Mouse (Mus musculus) limb, embryonic 15.5 days (tissue): ENCODE results near the gene Sirpa. TPM values are rescaled to one million over a fixed set of nuclear protein-coding genes. Genes with fewer than 3 reads are reported as not detected.
A peak's percentile ranks its signal among the peaks of the same experiment; 100 is the strongest.

Experiments used
- ATAC-seq: fragments of 200-750 bp; cut with Nextera tagmentation; 2 replicates; pipeline ENCODE4 v1.8.0; 2017; ENCODE audit warnings: low read depth, moderate TSS enrichment; ENCODE audit not compliant: insufficient number of reproducible peaks, low FRiP score, low TSS enrichment
- H3K27ac ChIP-seq: fragments of 300-500 bp; sonication (generic); 2 replicates; pipeline ENCODE4 v1.5.1; 2015; ENCODE audit warnings: moderate library complexity, mild to moderate bottlenecking, inconsistent platforms
- H3K27me3 ChIP-seq: fragments of 300-500 bp; sonication (generic); 2 replicates; pipeline ENCODE4 v1.6.1; 2015; ENCODE audit warnings: inconsistent platforms
- H3K36me3 ChIP-seq: fragments of 300-500 bp; sonication (generic); 2 replicates; pipeline ENCODE4 v1.6.1; 2015; ENCODE audit warnings: inconsistent platforms
- H3K4me1 ChIP-seq: fragments of 300-500 bp; sonication (generic); 2 replicates; pipeline ENCODE4 v1.6.1; 2015; ENCODE audit warnings: inconsistent platforms
- H3K4me2 ChIP-seq: fragments of 300-500 bp; sonication (generic); 2 replicates; pipeline ENCODE4 v1.6.1; 2015; ENCODE audit warnings: mild to moderate bottlenecking, inconsistent platforms
- H3K4me3 ChIP-seq: fragments of 300-500 bp; sonication (generic); 2 replicates; pipeline ENCODE4 v1.5.1; 2015; ENCODE audit warnings: mild to moderate bottlenecking, inconsistent platforms
- H3K9ac ChIP-seq: fragments of 300-500 bp; sonication (generic); 2 replicates; pipeline ENCODE4 v1.6.1; 2015; ENCODE audit warnings: inconsistent platforms
- H3K9me3 ChIP-seq: fragments of 300-500 bp; sonication (generic); 2 replicates; pipeline ENCODE4 v1.6.1; 2016; ENCODE audit warnings: inconsistent platforms
- WGBS: fragments of 180-500 bp; shearing (Covaris S2); methylation state at CpG from one replicate; pipeline ENCODE4 v1.1.7; 2015; 5-methylcytosine and 5-hydroxymethylcytosine counted together
- polyA plus RNA-seq: library from polyadenylated mRNA; unstranded; fragments of >200 nt; fragmentation: Nextera tagmentation; extraction: Ambion mirVana; gene quantifications from 2 replicates; pipeline ENCODE4 v1.2.1, GENCODE M21; 2015

The Sirpa gene
- polyA plus RNA-seq, 1 experiment from 2014 or later: 28.5 TPM

- Histone ChIP-seq H3K4me3 (no peak overlapping the region), H3K4me1 (peaks cover 20% of the 10 kb centered on the region), H3K36me3 (peaks cover 15% of the 10 kb centered on the region), H3K9me3 (no peaks in the 10 kb centered on the region), H3K4me2 (no peak overlapping the region), H3K27ac (peak overlapping the region; percentile 17; the same call in 1 of the 2 replicates), H3K27me3 (no peaks in the 10 kb centered on the region), H3K9ac (no peak overlapping the region)
- WGBS: 87% methylated on average over 6 of the region's 6 CpGs
- no peak for ATAC-seq
These were observed 36.0 kb downstream of the Sirpa start for GRCm38 (mm10) chr2:129628456-129629185.

DNA sequence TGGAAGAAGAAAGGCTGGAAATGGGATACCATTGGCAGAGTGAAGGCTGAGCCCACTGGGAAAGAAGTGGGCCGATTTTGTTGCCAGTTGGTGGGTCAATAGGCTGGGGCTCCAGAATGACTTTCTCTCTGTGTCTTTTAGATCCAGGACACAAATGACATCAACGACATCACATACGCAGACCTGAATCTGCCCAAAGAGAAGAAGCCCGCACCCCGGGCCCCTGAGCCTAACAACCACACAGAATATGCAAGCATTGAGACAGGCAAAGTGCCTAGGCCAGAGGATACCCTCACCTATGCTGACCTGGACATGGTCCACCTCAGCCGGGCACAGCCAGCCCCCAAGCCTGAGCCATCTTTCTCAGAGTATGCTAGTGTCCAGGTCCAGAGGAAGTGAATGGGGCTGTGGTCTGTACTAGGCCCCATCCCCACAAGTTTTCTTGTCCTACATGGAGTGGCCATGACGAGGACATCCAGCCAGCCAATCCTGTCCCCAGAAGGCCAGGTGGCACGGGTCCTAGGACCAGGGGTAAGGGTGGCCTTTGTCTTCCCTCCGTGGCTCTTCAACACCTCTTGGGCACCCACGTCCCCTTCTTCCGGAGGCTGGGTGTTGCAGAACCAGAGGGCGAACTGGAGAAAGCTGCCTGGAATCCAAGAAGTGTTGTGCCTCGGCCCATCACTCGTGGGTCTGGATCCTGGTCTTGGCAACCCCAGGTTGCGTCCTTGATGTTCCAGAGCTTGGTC, 37.3 kb downstream of the Sirpa start:
- no peak overlapping the region for H3K9ac ChIP-seq
- no peak for ATAC-seq

DNA sequence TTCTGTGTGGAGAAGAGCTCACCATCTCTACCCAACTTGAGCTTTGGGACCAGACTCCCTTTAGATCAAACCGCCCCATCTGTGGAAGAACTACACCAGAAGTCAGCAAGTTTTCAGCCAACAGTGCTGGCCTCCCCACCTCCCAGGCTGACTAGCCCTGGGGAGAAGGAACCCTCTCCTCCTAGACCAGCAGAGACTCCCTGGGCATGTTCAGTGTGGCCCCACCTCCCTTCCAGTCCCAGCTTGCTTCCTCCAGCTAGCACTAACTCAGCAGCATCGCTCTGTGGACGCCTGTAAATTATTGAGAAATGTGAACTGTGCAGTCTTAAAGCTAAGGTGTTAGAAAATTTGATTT, 37.9 kb downstream of the Sirpa start:
- Histone ChIP-seq H3K27ac (no peak overlapping the region), H3K36me3 (peaks cover 15% of the 10 kb centered on the region), H3K27me3 (no peaks in the 10 kb centered on the region), H3K4me2 (no peak overlapping the region), H3K9ac (no peak overlapping the region), H3K9me3 (no peaks in the 10 kb centered on the region), H3K4me1 (peaks cover 17% of the 10 kb centered on the region), H3K4me3 (no peak overlapping the region)
- WGBS: 77% methylated on average over 3 of the region's 3 CpGs
- no peak for ATAC-seq

More for the DNA sequence above, 37.3 kb downstream of the Sirpa start:
- Histone ChIP-seq H3K27ac (no peak overlapping the region), H3K4me1 (peaks cover 18% of the 10 kb centered on the region), H3K4me3 (no peak overlapping the region), H3K27me3 (no peaks in the 10 kb centered on the region), H3K4me2 (no peak overlapping the region), H3K9me3 (no peaks in the 10 kb centered on the region), H3K36me3 (peaks cover 15% of the 10 kb centered on the region)
- WGBS: 93% methylated on average over 15 of the region's 15 CpGs

- ATAC-seq: no peak
- Histone ChIP-seq H3K4me1 (peaks cover 17% of the 10 kb centered on the region), H3K36me3 (peaks cover 15% of the 10 kb centered on the region), H3K4me3 (no peak overlapping the region), H3K27me3 (no peaks in the 10 kb centered on the region), H3K9me3 (no peaks in the 10 kb centered on the region), H3K27ac (no peak overlapping the region), H3K9ac (no peak overlapping the region), H3K4me2 (no peak overlapping the region)
- WGBS: 76% methylated on average over 7 of the region's 7 CpGs
These were observed 38.5 kb downstream of the Sirpa start for GRCm38 (mm10) chr2:129630978-129631660.

DNA sequence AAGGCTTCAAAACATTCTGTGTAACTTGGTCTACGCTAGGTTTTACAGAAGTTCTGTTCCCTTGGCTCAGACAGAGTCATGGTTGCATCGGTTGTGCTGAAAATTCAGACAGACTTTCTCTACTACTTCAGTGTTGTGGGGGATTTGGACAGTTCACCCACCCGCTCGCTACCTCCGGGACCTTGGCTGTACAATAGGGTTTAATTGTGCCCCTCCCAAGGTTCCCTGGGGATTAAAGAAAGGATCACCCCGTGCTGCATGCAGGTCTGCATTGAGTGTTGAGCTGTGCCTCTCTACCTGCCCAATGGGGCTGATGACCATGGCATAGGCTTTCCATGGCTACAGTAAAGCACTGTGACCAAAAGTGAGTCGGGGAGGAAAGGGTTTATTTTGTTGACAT, 39.7 kb downstream of the Sirpa start:
- 88% methylated on average over 7 of the region's 7 CpGs for WGBS
- Histone ChIP-seq H3K27me3 (no peaks in the 10 kb centered on the region), H3K36me3 (peaks cover 15% of the 10 kb centered on the region), H3K27ac (no peak overlapping the region), H3K4me3 (no peak overlapping the region), H3K9me3 (no peaks in the 10 kb centered on the region), H3K9ac (no peak overlapping the region), H3K4me1 (peaks cover 17% of the 10 kb centered on the region), H3K4me2 (no peak overlapping the region)
- no peak for ATAC-seq

GRCm38 (mm10) chr2:129633077-129633732, 40.6 kb downstream of the Sirpa start:
- peak; percentile 77; the same call in 1 of the 2 replicates for ATAC-seq

GRCm38 (mm10) chr2:129633982-129634381, 41.3 kb downstream of the Sirpa start:
- H3K9ac ChIP-seq: no peak overlapping the region
- no peak for ATAC-seq
- H3K4me2 ChIP-seq: no peak overlapping the region
- 68% methylated on average over 3 of the region's 3 CpGs for WGBS
- H3K36me3 ChIP-seq: peaks cover 15% of the 10 kb centered on the region
- H3K9me3 ChIP-seq: no peaks in the 10 kb centered on the region
- H3K27me3 ChIP-seq: no peaks in the 10 kb centered on the region
- H3K27ac ChIP-seq: peak overlapping the region; percentile 71; the same call in 1 of the 2 replicates
- H3K4me3 ChIP-seq: no peak overlapping the region
- H3K4me1 ChIP-seq: peaks cover 17% of the 10 kb centered on the region

More at GRCm38 (mm10) chr2:129633077-129633732, 40.6 kb downstream of the Sirpa start:
- Histone ChIP-seq H3K36me3 (peaks cover 15% of the 10 kb centered on the region), H3K27ac (peak overlapping the region; percentile 57), H3K4me2 (no peak overlapping the region), H3K4me1 (peaks cover 17% of the 10 kb centered on the region), H3K9ac (no peak overlapping the region), H3K4me3 (no peak overlapping the region), H3K27me3 (no peaks in the 10 kb centered on the region), H3K9me3 (no peaks in the 10 kb centered on the region)
- WGBS: 39% methylated on average over 9 of the region's 9 CpGs

DNA sequence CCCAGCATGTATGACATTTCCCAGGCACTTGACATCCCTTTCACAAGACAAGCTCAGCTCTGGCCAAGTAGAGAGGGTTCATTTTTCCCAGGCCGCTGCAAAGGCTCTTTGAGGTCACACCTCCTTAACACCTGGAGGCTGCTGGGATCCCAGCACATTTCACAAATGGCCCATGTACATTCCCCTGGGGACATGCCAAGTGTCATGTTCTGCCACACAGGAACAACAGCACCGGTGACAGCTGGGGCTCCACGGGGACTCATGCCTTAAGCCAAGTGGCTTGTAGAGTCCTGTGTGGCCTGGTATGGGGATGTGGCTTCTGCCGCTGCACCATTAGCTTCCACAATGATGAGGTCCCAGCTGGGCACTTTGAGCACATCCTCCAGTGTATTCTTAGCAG, 60.0 kb downstream of the Sirpa start:
- Histone ChIP-seq H3K36me3 (no peaks in the 10 kb centered on the region), H3K4me3 (no peak overlapping the region), H3K27ac (no peak overlapping the region), H3K4me2 (no peak overlapping the region), H3K4me1 (no peaks in the 10 kb centered on the region), H3K9ac (no peak overlapping the region), H3K27me3 (no peaks in the 10 kb centered on the region), H3K9me3 (no peaks in the 10 kb centered on the region)
- 38% methylated on average over 4 of the region's 4 CpGs for WGBS
- ATAC-seq: no peak

DNA sequence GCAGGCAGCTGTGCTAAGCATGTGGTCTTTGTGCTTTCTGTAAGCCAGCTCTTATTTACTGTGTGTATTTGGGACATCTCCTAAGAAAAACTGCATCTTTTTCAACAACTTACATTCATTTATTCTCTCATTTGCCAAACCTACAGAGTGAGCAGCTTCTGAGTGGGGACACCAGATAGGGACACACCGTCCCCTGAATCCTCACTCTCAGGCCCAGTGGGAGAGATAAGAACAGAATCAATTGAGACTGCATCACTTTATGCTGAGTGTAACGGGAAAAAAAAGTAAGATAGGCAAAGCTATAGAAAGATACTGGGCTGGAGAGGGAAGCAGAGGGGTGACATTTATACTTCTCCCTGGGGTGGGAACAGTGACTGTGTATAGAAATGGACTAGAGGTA, 61.0 kb downstream of the Sirpa start:
- ATAC-seq: no peak
- Histone ChIP-seq H3K4me1 (no peaks in the 10 kb centered on the region), H3K27ac (no peak overlapping the region), H3K9ac (no peak overlapping the region), H3K4me2 (no peak overlapping the region), H3K27me3 (no peaks in the 10 kb centered on the region), H3K9me3 (no peaks in the 10 kb centered on the region), H3K36me3 (no peaks in the 10 kb centered on the region), H3K4me3 (no peak overlapping the region)
- WGBS: 88% methylated on average over 2 of the region's 2 CpGs

DNA sequence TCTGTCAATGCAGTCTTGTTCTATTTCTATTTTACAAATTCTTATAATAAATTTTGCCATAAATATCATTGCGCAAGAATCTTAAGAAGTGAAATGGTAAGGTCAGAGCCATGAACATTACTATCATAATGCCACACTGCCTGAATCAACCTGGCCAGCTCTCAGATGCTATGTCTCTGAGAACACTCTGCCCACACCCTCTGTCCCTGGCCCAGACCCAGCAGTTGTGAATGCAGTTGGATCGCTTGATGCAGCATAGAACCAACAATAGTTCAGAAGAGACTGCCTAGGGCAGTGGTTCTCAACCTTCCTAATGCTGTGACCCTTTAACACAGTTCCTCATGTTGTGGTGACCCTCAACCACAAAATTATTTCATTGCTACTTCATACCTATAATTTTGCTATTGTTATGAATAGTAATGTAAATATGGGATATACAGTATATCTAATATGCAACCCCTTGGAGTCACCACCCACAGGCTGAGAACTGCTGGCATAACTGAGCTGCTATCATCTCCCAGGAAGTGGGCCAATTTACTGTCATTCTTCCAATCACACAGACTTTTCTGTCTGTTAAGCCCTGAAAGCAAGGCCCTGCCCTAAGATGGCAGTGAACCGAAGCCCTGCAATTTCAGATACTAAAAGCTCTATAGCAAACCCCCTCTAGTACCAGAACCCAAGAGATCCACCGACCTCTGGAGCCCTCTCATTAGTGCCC, 61.8 kb downstream of the Sirpa start:
- no peaks in the 10 kb centered on the region for H3K4me1 ChIP-seq
- no peak overlapping the region for H3K4me2 ChIP-seq
- H3K9ac ChIP-seq: no peak overlapping the region
- no peak overlapping the region for H3K27ac ChIP-seq
- WGBS: 79% methylated on average over 4 of the region's 4 CpGs
- ATAC-seq: no peak
- H3K9me3 ChIP-seq: no peaks in the 10 kb centered on the region
- no peak overlapping the region for H3K4me3 ChIP-seq
- H3K27me3 ChIP-seq: no peaks in the 10 kb centered on the region
- no peaks in the 10 kb centered on the region for H3K36me3 ChIP-seq

DNA sequence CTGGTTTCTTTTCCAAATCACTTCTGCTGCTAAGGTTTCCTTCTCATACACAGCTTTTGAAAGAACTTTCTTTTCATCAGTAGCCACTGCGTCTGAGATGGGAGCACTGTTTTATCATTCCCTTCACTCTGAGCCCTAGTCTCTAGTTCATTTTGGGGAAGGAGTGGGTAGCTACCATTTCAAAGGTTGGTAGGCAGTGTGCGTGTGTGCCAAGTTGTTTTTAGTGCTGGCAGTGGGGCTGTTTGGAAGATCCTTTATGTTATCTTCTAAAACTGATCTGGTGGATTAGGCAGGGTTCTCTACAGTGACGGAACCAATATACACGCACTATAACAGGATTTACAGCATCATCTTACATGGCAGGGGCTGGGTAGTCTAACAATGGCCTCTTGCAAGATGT, 62.4 kb downstream of the Sirpa start:
- Histone ChIP-seq H3K27ac (no peak overlapping the region), H3K36me3 (no peaks in the 10 kb centered on the region), H3K4me2 (no peak overlapping the region), H3K4me1 (no peaks in the 10 kb centered on the region), H3K9ac (no peak overlapping the region), H3K9me3 (no peaks in the 10 kb centered on the region), H3K27me3 (no peaks in the 10 kb centered on the region), H3K4me3 (no peak overlapping the region)
- no peak for ATAC-seq
- WGBS: 93% methylated on average over 4 of the region's 4 CpGs
